Mouse (Mus musculus) inflammation-experienced regulatory T-cells, adult 16 weeks (primary cell): Measurements from ENCODE around the gene Tmem116. TPM values are rescaled to one million over a fixed set of nuclear protein-coding genes. Genes with fewer than 3 reads are reported as not detected.

Experiments
- polyA plus RNA-seq: library from polyadenylated mRNA; unstranded; fragments of 100-300 nt; shearing (Covaris generic); gene quantifications from one replicate; pipeline ENCODE4 v1.2.1, GENCODE M21; 2017

Gene Tmem116
- 1.2 TPM for polyA plus RNA-seq

DNA sequence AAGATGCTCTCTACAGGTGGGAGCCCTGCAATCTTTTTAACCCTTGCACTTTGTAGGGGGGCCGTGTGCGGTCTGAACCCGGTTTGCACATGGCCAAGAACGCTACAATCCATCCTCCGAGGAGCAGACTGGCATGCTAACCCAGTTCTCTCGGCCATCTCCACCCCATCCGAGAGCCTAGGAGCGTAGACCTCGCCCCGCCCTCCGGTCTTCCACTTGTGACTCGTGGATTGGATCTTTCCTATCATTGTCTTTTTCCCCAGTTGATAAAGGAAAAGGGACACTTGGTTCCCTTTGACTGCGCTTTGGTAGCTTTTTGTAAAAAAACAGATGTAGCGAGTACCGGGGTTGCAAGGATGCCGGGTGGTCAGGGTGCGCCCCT, at the start of gene Tmem116:
Tmem116 (plus strand) TSS at position 250 of the 382 bp plus-strand sequence.

DNA sequence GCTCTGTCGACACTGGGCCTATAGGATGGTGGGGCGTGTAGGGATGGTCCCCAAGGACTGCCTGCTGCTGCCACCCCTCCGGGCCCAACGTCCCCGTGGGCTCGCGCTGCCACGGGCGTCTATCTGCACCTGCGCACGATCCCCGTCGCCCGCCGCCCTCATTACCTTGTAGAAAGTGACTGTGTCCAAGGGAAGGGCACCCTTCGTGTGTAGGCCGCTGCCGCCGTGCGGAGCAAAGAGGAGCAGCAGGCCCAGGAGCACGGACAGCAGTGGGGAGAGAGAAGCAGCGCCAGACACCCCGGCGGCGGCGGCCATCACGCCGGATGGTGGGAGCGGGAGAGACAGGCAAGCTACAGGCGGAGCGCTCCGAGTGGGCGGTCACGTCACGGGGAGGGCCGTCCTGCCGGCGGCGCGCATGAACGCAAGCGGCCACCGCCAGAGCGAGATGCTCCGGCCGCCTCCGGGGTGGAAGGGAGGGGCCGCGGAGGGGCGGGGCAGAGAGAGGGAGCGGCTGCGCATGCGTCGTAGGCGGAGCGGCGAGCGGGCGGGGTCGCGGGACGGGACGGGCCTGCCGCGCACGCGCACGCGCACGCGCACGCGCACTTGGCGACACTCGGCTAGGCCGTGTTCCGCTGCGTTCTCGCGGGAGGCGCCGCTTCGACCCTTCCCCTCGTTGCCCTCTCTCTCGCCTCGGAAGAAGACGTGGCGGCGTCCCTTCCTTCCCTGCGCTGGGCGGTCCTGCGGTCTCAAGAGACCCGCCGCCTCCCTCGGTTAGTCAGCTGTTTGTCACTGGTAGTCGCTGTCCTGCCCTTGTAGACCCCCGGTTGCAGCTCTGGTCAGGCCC, 555 bp downstream of the Tmem116 start, which contains the start of gene Erp29:
Erp29 (minus strand) TSS at position 481 of the 844 bp plus-strand sequence.

DNA sequence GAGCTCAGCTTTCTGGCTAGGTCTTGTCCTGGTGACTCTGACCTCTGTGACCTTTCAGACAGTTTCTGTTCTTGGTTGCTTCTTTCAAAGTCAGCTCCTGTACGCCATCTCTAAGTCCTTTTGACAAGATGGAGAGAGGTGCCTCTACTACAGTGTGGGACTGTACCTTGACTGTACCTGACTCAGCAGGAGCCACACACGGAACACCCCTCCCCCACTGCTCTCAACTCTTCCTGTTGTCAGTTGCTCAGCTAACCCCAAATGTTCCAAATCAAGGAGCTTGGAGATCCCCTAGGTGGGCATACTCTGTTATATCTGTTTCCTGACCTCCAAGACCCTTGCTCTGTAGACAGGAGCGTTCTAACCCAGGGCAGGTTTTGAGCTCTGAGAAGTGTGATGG, 51.5 kb downstream of the Tmem116 start, which contains the start of gene Adam1b:
Adam1b (minus strand) TSS at position 205 of the 400 bp plus-strand sequence.

GRCm38 (mm10) chr5:121544910-121545792, 93.5 kb downstream of the Tmem116 start, which contains the start of the genes Adam1a and Gm42878:
Gene Adam1a (minus strand): TSS chr5:121545482.
Gene Gm42878 (minus strand): TSS chr5:121545482.

DNA sequence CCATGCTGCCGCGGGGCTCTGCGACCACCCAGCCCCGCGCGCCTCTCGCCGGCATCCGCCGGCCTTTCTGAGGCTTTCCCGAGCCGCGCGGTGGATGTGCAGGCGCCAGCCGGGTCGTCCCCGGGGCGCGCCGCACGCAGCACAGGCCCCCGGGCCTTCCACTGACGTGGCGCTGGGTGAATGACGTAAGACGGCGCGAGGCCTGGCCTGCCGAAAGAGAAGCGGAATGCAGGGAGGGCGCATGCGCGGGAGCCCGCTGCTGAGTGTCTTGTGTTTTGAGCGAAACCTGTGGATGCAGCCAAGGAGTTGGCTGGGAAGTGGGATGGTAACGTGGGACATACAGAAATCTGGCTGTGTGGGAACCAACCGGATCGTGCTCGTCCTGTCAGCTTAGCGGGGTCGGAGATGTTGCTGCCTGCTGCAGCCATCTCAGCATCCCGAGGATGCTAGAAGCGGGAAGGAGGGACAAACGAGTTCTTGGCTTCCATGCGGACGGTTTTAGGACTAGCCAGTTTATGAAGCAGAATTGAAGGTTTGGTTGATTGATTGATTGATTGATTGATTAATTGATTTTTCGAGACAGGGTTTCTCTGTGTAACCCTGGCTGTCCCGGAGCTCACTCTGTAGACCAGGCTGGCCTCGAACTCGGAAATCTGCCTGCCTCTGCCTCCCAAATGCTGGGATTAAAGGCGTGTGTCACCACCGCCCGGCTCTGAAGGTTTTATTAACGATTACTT, 94.3 kb downstream of the Tmem116 start, which contains the start of gene Mapkapk5:
Mapkapk5 (minus strand) TSS at position 113 of the 737 bp plus-strand sequence.

Other genes starting within 250 kb of the Tmem116 start
- gene Rpl6, start 247.4 kb upstream of the Tmem116 start, polyA plus RNA-seq, result 751 TPM
- 4.8 TPM for gene Hectd4, start 231.7 kb upstream of the Tmem116 start, polyA plus RNA-seq
- gene Trafd1, start 66.3 kb upstream of the Tmem116 start, polyA plus RNA-seq, result 65.5 TPM
- 48.6 TPM for gene Naa25, start 54.0 kb upstream of the Tmem116 start, polyA plus RNA-seq
- 65.8 TPM for gene Erp29, start 613 bp downstream of the Tmem116 start, polyA plus RNA-seq
- 0.11 TPM for gene Adam1b, start 51.5 kb downstream of the Tmem116 start, polyA plus RNA-seq
- 2.1 TPM for gene Adam1a, start 93.6 kb downstream of the Tmem116 start, polyA plus RNA-seq
- not detected for gene Gm42878, start 93.6 kb downstream of the Tmem116 start, polyA plus RNA-seq
- 32.9 TPM for gene Mapkapk5, start 94.0 kb downstream of the Tmem116 start, polyA plus RNA-seq
- 24.9 TPM for gene Aldh2, start 141.9 kb downstream of the Tmem116 start, polyA plus RNA-seq
- 2.3 TPM for gene Acad12, start 167.0 kb downstream of the Tmem116 start, polyA plus RNA-seq
- 12.5 TPM for gene Acad10, start 208.6 kb downstream of the Tmem116 start, polyA plus RNA-seq
- gene Brap, start 208.7 kb downstream of the Tmem116 start, polyA plus RNA-seq, result 8.9 TPM